Mouse (Mus musculus) kidney, postnatal 0 days (tissue): ENCODE measurements around the gene Pdcd6ip. TPM values are rescaled to one million over a fixed set of nuclear protein-coding genes. Genes with fewer than 3 reads are reported as not detected.
A peak's percentile ranks its signal among the peaks of the same experiment; 100 is the strongest.
"Not testable (repeated sequence)": the region's sequence is repeated elsewhere in the genome, so short reads cannot be mapped to it uniquely, and the experiment has no call there.

Source experiments
- ATAC-seq: fragments of 200-750 bp; cut with Nextera tagmentation; replicated peaks from 2 replicates; pipeline ENCODE4 v1.8.0; 2017; ENCODE audit warnings: low read depth, moderate number of reproducible peaks, moderate TSS enrichment, moderate library complexity; ENCODE audit not compliant: low FRiP score
- DNase-seq: peaks from one replicate; pipeline ENCODE4 v3.0.0-alpha.2; 2016; ENCODE audit warnings: low spot score
- H3K27ac ChIP-seq: fragments of 300-500 bp; sonication (generic); 2 replicates; pipeline ENCODE4 v1.5.1; 2014; ENCODE audit warnings: mild to moderate bottlenecking
- H3K27me3 ChIP-seq: fragments of 300-500 bp; sonication (generic); 2 replicates; pipeline ENCODE4 v1.6.1; 2014; ENCODE audit warnings: low read length, mixed read lengths; ENCODE audit not compliant: insufficient read depth
- H3K36me3 ChIP-seq: fragments of 300-500 bp; sonication (generic); 2 replicates; pipeline ENCODE4 v1.6.1; 2014; ENCODE audit warnings: low read length, mixed read lengths; ENCODE audit not compliant: insufficient read depth
- H3K4me1 ChIP-seq: fragments of 300-500 bp; sonication (generic); replicated peaks from 2 replicates; pipeline ENCODE4 v1.6.1; 2014; ENCODE audit warnings: antibody characterized with exemption, low read length, mixed read lengths; ENCODE audit not compliant: insufficient read depth
- H3K4me2 ChIP-seq: fragments of 300-500 bp; sonication (generic); 2 replicates; pipeline ENCODE4 v1.6.1; 2014; ENCODE audit warnings: mild to moderate bottlenecking, low read length, moderate library complexity, mixed read lengths
- H3K4me3 ChIP-seq: fragments of 300-500 bp; sonication (generic); replicated peaks from 2 replicates; pipeline ENCODE4 v1.5.1; 2014; ENCODE audit warnings: low read depth, low read length
- H3K9ac ChIP-seq: fragments of 300-500 bp; sonication (generic); 2 replicates; pipeline ENCODE4 v1.6.1; 2014; ENCODE audit warnings: low read depth, low read length
- H3K9me3 ChIP-seq: fragments of 300-500 bp; sonication (generic); replicated peaks from 2 replicates; pipeline ENCODE4 v1.6.1; 2016; ENCODE audit warnings: low read length, inconsistent platforms, mixed read lengths
- CTCF ChIP-seq: IDR thresholded peaks from 2 replicates; pipeline ENCODE4 v1.5.1; 2016; ENCODE audit warnings: antibody characterized with exemption, low read depth, mild to moderate bottlenecking, moderate library complexity
- WGBS: fragments of 180-500 bp; shearing (Covaris S2); extraction: QIAGEN DNeasy Blood & Tissue Kit; methylation state at CpG from one replicate; pipeline ENCODE4 v1.1.7; 2014; 5-methylcytosine and 5-hydroxymethylcytosine counted together
- polyA plus RNA-seq: library from polyadenylated mRNA; unstranded; fragments of >200 nt; fragmentation: Nextera tagmentation; extraction: Ambion mirVana; gene quantifications from 2 replicates; pipeline ENCODE4 v1.2.1, GENCODE M21; 2015

Pdcd6ip gene
- polyA plus RNA-seq, 1 experiment from 2014 or later: 69.1 TPM

GRCm38 (mm10) chr9:113741108-113741636, 33.1 kb upstream of the Pdcd6ip start, which contains the start of gene Clasp2:
TSS of gene Clasp2 (plus strand) at chr9:113741473.
- no peaks in the 10 kb centered on the region for H3K27me3 ChIP-seq
- H3K4me2 ChIP-seq: peak within 1 kb of the TSS; percentile 99
- peak; percentile 86 for DNase-seq
- H3K9ac ChIP-seq: peak within 1 kb of the TSS; percentile 89
- peak within 1 kb of the TSS; percentile 88 for H3K27ac ChIP-seq
- WGBS: under 1% methylated on average over 60 of the region's 63 CpGs
- no peak for TF ChIP-seq CTCF
- H3K36me3 ChIP-seq: no peaks in the 10 kb centered on the region
- ATAC-seq: peak; percentile 95
- H3K4me3 ChIP-seq: peak within 1 kb of the TSS; percentile 98
- no peaks in the 10 kb centered on the region for H3K4me1 ChIP-seq
- H3K9me3 ChIP-seq: no peaks in the 10 kb centered on the region

- H3K4me1 ChIP-seq: no peaks in the 10 kb centered on the region
- H3K9ac ChIP-seq: no peak overlapping the region
- H3K4me3 ChIP-seq: no peak overlapping the region
- no peak for DNase-seq
- H3K36me3 ChIP-seq: no peaks in the 10 kb centered on the region
- TF ChIP-seq CTCF: no peak
- H3K27ac ChIP-seq: no peak overlapping the region
- 67% methylated on average over 6 of the region's 6 CpGs for whole genome bisulfite sequencing
- no peaks in the 10 kb centered on the region for H3K27me3 ChIP-seq
- H3K9me3 ChIP-seq: no peaks in the 10 kb centered on the region
- no peak for ATAC-seq
- H3K4me2 ChIP-seq: no peak overlapping the region
Measured at GRCm38 (mm10) chr9:113738941-113739340, 30.9 kb upstream of the Pdcd6ip start.

DNA sequence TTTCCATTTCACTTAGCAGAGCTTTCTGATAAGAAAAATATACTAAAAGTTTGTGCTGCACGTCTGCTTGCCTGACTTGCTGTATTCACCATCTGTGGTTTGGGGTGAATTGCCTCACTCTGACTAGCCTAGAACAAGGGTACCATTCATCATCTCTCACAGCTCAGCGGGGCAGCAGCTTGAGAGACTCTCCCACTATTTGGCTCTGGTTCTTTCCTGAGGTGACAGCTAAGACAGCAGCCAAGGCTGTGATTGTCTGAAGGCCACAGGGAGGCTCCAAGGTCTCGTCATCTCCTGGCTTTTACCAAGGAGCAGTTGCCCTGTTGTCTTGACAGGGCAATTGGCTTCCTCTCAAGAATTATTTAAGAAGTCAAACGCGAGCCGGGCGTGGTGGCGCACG, 30.0 kb upstream of the Pdcd6ip start:
- Histone ChIP-seq H3K9me3 (no peaks in the 10 kb centered on the region), H3K27ac (no peak overlapping the region), H3K27me3 (no peaks in the 10 kb centered on the region), H3K9ac (no peak overlapping the region), H3K4me1 (no peaks in the 10 kb centered on the region), H3K36me3 (no peaks in the 10 kb centered on the region), H3K4me3 (no peak overlapping the region), H3K4me2 (no peak overlapping the region)
- ATAC-seq (no peak), DNase-seq (no peak)
- 78% methylated on average over 9 of the region's 9 CpGs for WGBS
- no peak for TF ChIP-seq CTCF

DNA sequence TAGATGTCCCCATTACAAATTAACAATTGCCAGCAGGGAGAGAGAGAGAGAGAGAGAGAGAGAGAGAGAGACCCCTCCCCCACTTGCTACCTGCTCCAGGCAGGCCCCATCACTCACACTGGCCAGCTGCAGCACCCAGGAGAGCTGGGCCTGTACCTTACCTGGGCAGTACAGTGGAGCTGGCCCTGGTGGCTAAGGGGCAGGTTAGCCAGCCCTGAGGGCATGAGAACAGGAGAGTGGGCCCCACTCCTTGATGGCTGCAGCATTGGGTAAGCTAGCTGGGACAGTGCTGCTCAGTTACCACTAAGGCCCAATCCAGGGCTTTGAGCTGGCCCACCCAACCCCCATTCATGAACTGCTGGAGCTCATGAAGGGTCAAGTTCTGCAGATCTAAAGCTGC, 27.9 kb upstream of the Pdcd6ip start:
- DNase-seq (no peak), ATAC-seq (no peak)
- Histone ChIP-seq H3K4me1 (no peaks in the 10 kb centered on the region), H3K27ac (no peak overlapping the region), H3K27me3 (no peaks in the 10 kb centered on the region), H3K9me3 (no peaks in the 10 kb centered on the region), H3K4me2 (no peak overlapping the region), H3K4me3 (no peak overlapping the region), H3K9ac (no peak overlapping the region), H3K36me3 (no peaks in the 10 kb centered on the region)
- no peak for TF ChIP-seq CTCF

DNA sequence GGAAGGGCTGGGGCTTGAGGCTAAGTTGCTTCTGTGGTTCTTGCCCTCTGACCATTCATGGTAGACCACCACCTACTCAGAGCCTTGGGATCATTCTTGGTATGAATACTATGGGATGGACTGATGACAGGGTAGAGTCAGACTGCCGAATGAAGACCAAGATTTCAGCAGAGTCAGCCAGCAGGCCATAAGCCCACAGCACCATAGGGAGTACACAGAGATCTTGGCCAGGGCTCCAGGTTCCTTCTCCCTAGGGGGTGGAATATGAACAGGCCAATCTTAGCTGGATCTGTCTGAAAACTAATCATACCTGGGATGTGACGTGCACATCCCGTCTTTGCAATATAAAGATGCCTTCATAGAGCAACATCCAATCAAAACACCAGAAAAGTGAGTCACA, 23.5 kb upstream of the Pdcd6ip start:
- Histone ChIP-seq H3K9me3 (no peaks in the 10 kb centered on the region), H3K9ac (no peak overlapping the region), H3K27ac (no peak overlapping the region), H3K4me1 (no peaks in the 10 kb centered on the region), H3K4me3 (no peak overlapping the region), H3K27me3 (no peaks in the 10 kb centered on the region), H3K4me2 (no peak overlapping the region), H3K36me3 (no peaks in the 10 kb centered on the region)
- ATAC-seq (no peak), DNase-seq (no peak)
- no peak for TF ChIP-seq CTCF
- WGBS: 87% methylated on average over 3 of the region's 3 CpGs

DNA sequence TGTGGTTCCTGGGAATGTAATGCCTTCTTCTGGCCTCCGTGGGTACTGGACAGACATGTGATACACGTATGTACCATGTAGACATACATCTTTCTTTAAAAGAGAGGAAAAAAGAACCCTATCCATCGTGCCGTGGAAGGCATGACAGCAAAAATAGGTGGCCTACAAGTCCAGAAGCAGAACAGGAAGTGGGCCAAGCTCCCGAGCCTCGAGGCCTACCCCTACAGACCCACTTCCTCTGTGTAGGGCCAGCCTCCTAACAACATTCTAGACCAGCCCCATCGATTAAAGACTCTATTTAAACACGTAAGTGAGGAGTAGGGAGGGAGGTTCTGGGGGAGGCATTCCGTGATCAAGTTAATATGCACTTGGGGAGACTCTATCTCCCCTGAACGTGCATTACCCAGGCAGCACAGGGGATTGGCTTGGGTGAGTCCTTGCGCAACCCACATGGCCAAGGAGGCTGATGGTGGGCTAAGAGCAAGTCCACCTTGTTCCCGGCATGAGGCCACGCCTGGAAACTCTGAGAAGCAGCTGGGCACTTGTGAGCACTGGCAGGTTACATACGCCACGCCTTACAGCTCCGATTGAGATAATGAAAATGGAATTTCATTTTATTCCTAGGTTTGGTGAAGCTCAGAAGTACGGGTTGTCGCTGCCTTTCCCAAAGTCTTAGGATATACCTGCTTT, 19.1 kb upstream of the Pdcd6ip start:
- DNase-seq (no peak), ATAC-seq (no peak)
- H3K9ac ChIP-seq: no peak overlapping the region
- no peak overlapping the region for H3K4me3 ChIP-seq
- WGBS: 89% methylated on average over 18 of the region's 18 CpGs
- H3K4me1 ChIP-seq: no peaks in the 10 kb centered on the region
- H3K27me3 ChIP-seq: no peaks in the 10 kb centered on the region
- H3K9me3 ChIP-seq: no peaks in the 10 kb centered on the region
- H3K4me2 ChIP-seq: no peak overlapping the region
- no peaks in the 10 kb centered on the region for H3K36me3 ChIP-seq
- no peak for TF ChIP-seq CTCF
- H3K27ac ChIP-seq: no peak overlapping the region

DNA sequence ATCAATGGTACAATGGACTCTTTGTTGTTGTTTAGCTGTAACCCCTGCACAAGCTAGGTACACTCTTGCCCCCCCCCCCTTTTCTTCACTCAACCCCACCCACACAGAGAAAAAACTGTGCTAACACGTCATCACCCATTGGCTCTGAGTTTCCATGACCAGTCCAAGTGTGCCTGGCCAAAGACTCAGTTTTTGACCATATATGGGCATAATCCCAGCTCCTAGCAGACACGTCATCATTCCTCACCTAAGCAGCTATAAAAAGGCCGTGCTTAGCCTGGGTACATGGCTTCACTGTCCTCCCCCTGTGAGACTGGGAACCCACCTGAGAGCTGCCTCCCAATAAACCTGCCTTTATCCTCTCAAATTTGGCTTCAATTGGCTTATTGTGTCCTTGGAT, 18.1 kb upstream of the Pdcd6ip start:
- WGBS: 38% methylated on average over 3 of the region's 3 CpGs
- Histone ChIP-seq H3K9ac (no peak overlapping the region), H3K36me3 (no peaks in the 10 kb centered on the region), H3K27me3 (no peaks in the 10 kb centered on the region), H3K9me3 (no peaks in the 10 kb centered on the region), H3K4me3 (no peak overlapping the region), H3K4me2 (no peak overlapping the region), H3K27ac (no peak overlapping the region), H3K4me1 (no peaks in the 10 kb centered on the region)
- TF ChIP-seq CTCF: no peak
- ATAC-seq: no peak
- DNase-seq: no peak

- DNase-seq, H3K4me1 ChIP-seq, H3K9me3 ChIP-seq, H3K27ac ChIP-seq, H3K36me3 ChIP-seq, ATAC-seq, H3K27me3 ChIP-seq, H3K4me3 ChIP-seq, H3K4me2 ChIP-seq, H3K9ac ChIP-seq: not testable (repeated sequence)
- WGBS: 87% methylated on average over 5 of the region's 5 CpGs
Measured at GRCm38 (mm10) chr9:113725609-113726008, 17.6 kb upstream of the Pdcd6ip start.
